ENCODE assay signal across 10 mouse cellular contexts in the genomic region with DNA sequence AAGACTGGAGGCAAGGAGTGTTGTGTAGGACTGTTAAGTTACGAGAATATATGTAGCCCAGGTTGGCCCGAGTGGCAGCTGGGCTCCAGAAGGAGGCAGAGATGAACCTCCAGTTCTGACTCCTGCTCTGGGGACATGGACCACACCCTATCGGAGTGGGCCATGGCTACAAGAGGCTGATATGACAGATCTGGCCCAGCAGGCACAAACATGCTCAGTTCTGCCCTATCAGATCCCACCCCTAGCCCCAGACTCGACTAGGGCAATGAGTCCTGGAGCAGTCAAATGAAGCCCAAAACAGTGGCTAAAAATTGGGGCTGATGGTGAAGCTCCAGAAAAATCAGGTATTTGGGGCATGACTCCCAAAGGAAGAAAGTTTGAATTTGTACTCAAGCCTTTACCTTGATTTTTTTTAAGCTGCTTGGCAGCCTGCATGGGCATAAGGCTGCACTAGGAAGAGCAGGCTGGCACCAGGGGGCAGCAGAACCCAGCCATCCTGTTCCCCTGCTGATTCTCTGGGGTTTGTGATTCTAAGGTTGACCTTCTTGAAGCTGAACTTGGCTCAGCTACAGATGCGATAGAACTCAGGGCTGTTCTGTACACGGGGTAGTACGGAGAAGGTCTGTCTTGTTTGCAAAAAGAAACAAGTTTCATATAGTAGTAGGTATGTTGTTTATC. TPM values are rescaled to one million over a fixed set of nuclear protein-coding genes. Genes with fewer than 3 reads are reported as not detected.
DNase-seq lines count a peak whose midpoint lies in the region; ATAC-seq lines count a peak whose summit lies in the region.
"Had no signal": no experiment of that assay in that cellular context is flagged by ENCODE, and none has a peak within 500 bp of the region (broad histone marks: within the 10 kb centered on the region; RNA-seq: fewer than 3 reads in every experiment).

No protein-coding gene starts in this region.

- intact Hi-C loops in left cerebral cortex, postnatal 25 days (cut with DNase I): loop anchor here (2.0 to 5.0 kb wide), 2 partner anchors 48 to 230 kb away; no protein-coding TSS in a partner anchor

- peak; percentile 59 for DNase-seq in left cerebral cortex, adult 11 months (ENCODE audit: low spot score)
- DNase-seq in left cerebral cortex, adult 8-10 months (ENCODE audit: low spot score in 2 of 2): no peak
- peak; percentile 43 for DNase-seq in Muller cell, postnatal 12 days (ENCODE audit: inconsistent ontology term)
- peak; percentile 81 for DNase-seq in cerebellum, adult 9-10 months
- DNase-seq in heart, postnatal 4 days: peak; percentile 72
- DNase-seq in left cerebral cortex, postnatal 25 days (ENCODE audit: low spot score in 2 of 2): peak; percentile 63 to 68
- DNase-seq in right cerebral cortex, adult 2 months (ENCODE audit: low spot score in 2 of 2): peak; percentile 59 to 71

- no peak for ATAC-seq in activated CD4-positive, CD25-positive, alpha-beta regulatory T cell, adult 4 months

RNA-seq across cellular contexts. Expression of gene Acsl6, which starts 3.7 kb away (rescaled TPM):
- 100 to 1,000 TPM; 190 to 233 (median 201) TPM for total RNA-seq in left cerebral cortex, adult 8-10 months (2022)
- total RNA-seq in heart, postnatal 4 days (2021): 1 to 10 TPM in 1 of 2 experiments, under 1 TPM in 1; 0.50 to 1.2 TPM
- 100 to 1,000 TPM; 196 to 210 TPM for total RNA-seq in left cerebral cortex, postnatal 25 days (2021)
- polyA plus RNA-seq in activated CD4-positive, CD25-positive, alpha-beta regulatory T cell, adult 4 months (2017; shearing (Covaris generic)): not detected

RNA-seq across cellular contexts. Expression of gene Il3, which starts 40.2 kb away (rescaled TPM):
- not detected for total RNA-seq in left cerebral cortex, adult 8-10 months (2022)
- total RNA-seq in heart, postnatal 4 days (2021): not detected
- not detected for total RNA-seq in left cerebral cortex, postnatal 25 days (2021)
- not detected for polyA plus RNA-seq in activated CD4-positive, CD25-positive, alpha-beta regulatory T cell, adult 4 months (2017; shearing (Covaris generic))
- polyA plus RNA-seq: embryonic facial prominence, embryonic 12.5 days; liver, embryonic 16.5 days had no signal

RNA-seq across cellular contexts. Expression of gene Csf2, which starts 57.8 kb away (rescaled TPM):
- total RNA-seq in left cerebral cortex, adult 8-10 months (2022): not detected
- not detected for total RNA-seq in heart, postnatal 4 days (2021)
- total RNA-seq in left cerebral cortex, postnatal 25 days (2021): not detected
- polyA plus RNA-seq in activated CD4-positive, CD25-positive, alpha-beta regulatory T cell, adult 4 months (2017; shearing (Covaris generic)): under 1 TPM; 0.42 to 0.69 TPM
- polyA plus RNA-seq: embryonic facial prominence, embryonic 12.5 days; liver, embryonic 16.5 days had no signal

Comparison
In these comparisons a context has a peak if more than half of its experiments do, and no peak if none do; other contexts are left out.
1. DNase-seq: peak in left cerebral cortex, adult 11 months (single experiment), Muller cell, postnatal 12 days (single experiment), cerebellum, adult 9-10 months (single experiment), heart, postnatal 4 days (single experiment), left cerebral cortex, postnatal 25 days (2 of 2) and right cerebral cortex, adult 2 months (2 of 2); none in left cerebral cortex, adult 8-10 months (0 of 2).
2. RNA of gene Acsl6, which starts 3.7 kb away (total RNA-seq): 196 to 210 TPM in left cerebral cortex, postnatal 25 days and 190 to 233 TPM in left cerebral cortex, adult 8-10 months; 0.50 to 1.2 TPM in heart, postnatal 4 days; every median in the first group is over 10 times any median in the second.